Mouse (Mus musculus): ENCODE results near the gene Gsdma2.

DNA sequence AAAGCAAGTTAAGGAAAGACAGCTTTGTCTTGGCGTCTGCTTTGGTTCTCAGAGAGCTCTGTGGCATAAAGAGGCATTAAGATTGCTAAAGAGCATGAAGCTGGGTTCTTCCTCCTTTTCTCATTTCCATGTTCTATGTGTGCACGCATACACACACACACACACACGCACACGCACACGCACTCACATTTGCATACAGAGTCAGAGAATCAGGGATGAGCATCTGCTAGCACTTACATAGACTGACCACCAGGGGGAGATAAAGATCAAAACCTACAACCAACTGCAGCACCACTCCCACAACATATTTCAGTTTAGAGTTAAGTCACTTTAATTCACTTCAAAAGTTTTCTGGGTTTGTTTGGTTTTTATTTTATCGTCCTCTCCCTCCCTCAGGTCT lies 14.0 kb downstream of the Gsdma2 start:
- peak; percentile 50; the same call in 1 of the 2 replicates for TF ChIP-seq CTCF (IDR thresholded peaks at IDR 0.05; ENCODE audit: control insufficient read depth, insufficient read depth, insufficient replicate concordance, low read depth, low read length)
- no peak for TF ChIP-seq POLR2A (IDR thresholded peaks at IDR 0.05; ENCODE audit: control insufficient read depth, low read depth, low read length)
